Mouse (Mus musculus): ENCODE results near the gene Plin3. TPM values are rescaled to one million over a fixed set of nuclear protein-coding genes. Genes with fewer than 3 reads are reported as not detected.

Gene Plin3
- polyA plus RNA-seq (2014; fragmentation: Nextera tagmentation; extraction: Ambion mirVana): 37.5 and 44.6 TPM in 2 replicates

DNA sequence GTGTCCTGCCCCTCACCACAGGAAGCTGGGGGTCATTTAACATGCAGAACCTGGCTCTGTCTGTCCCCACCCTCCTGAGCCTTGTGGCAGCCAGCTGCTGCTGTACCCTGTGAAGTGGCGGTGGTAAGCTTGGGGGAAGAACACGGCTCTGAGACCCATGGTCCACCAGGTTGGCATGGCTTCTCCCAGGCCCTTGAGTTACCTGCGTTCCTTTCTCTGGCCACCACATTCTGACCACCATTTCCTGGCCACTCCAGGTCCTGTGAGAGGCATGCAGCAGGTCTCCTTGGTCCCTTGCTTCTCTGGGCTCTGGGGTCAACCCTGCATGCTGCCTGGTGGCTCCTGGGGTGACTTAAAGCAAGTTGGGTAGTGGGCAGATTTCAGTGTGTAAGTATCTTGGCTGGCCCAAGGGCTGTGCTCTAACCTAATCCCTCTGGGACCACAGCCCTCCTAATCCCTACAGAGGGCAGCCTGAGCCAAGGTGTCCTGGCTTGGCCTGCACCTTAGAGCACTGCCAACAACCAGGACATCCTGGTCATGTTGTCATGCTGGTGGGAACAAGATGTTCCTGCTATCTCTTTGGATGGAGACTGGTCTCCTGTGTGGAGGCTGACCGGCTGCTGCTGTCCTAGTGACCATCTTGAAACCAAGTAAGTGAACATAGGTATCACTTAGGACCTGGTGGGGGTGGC is at the start of gene Plin3:
Plin3 (minus strand) TSS at position 343 of the 692 bp plus-strand sequence.
- Histone ChIP-seq H3K4me3 (ENCODE audit: low read depth, low read length) (no peak within 1 kb of the TSS), H3K36me3 (ENCODE audit: control insufficient read depth, insufficient read depth, low read length) (no peaks in the 10 kb centered on the region), H3K4me2 (ENCODE audit: low read depth, low read length, severe bottlenecking) (no peak within 1 kb of the TSS), H3K27me3 (ENCODE audit: control insufficient read depth, insufficient read depth, low read length) (no peaks in the 10 kb centered on the region), H3K4me1 (replicated peaks; ENCODE audit: control insufficient read depth, insufficient read depth, low read length) (peaks cover 23% of the 10 kb centered on the region), H3K9me3 (ENCODE audit: control insufficient read depth, low read length) (no peaks in the 10 kb centered on the region), H3K27ac (ENCODE audit: low read depth, low read length) (peak within 1 kb of the TSS; percentile 88; the same call in 1 of the 2 replicates), H3K9ac (ENCODE audit: low read length) (no peak within 1 kb of the TSS; the same call in 1 of the 2 replicates)
- WGBS: 93% methylated on average over 4 of the region's 4 CpGs
- DNase-seq (ENCODE audit: low spot score) (no peak), ATAC-seq (replicated peaks; ENCODE audit: low FRiP score) (no peak)

DNA sequence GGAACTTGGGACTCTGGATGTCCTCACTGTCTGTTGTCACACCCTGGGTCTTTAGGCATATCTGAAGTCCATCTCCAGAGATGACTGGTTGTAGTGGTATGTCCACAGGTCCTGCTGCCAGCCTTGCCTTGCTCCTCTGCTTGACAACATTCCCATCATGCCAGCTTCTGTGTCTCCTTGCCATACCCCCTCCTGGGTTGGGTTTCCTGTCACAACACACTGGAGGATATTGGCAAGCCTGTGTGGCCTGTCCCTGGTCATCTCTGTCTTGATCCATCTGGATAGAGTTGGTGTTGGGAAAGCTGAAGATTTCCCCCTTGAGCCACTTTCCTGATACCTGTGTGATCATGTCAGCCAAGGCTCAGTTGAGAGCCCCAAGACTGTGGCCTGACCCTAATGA is 48.0 kb upstream of the Plin3 start:
- Histone ChIP-seq H3K27ac (ENCODE audit: low read depth, low read length) (no peak overlapping the region), H3K27me3 (ENCODE audit: control insufficient read depth, insufficient read depth, low read length) (no peaks in the 10 kb centered on the region), H3K36me3 (ENCODE audit: control insufficient read depth, insufficient read depth, low read length) (no peaks in the 10 kb centered on the region), H3K9ac (ENCODE audit: low read length) (no peak overlapping the region), H3K9me3 (ENCODE audit: control insufficient read depth, low read length) (no peaks in the 10 kb centered on the region), H3K4me2 (ENCODE audit: low read depth, low read length, severe bottlenecking) (no peak overlapping the region), H3K4me1 (replicated peaks; ENCODE audit: control insufficient read depth, insufficient read depth, low read length) (no peaks in the 10 kb centered on the region), H3K4me3 (ENCODE audit: low read depth, low read length) (no peak overlapping the region)
- DNase-seq (ENCODE audit: low spot score) (no peak), ATAC-seq (replicated peaks; ENCODE audit: low FRiP score) (no peak)

DNA sequence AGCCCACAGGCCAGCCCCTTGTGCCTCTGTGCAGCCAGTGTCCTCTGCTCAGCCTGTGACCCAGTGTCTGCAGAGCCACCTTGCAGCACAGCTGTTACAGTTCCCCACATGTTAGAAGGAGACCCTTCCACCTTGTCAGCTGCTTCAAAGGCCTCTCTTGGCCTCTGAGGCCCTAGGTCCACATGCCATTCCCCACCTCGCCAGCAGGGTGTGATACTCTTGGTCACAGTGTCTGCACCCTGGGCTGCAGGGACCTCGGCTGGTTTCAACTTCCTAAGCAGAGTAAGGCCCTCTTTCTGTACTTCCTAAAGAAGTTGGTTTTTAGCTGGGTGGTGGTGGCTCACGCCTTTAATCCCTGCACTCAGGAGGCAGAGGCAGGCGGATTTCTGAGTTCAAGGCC is 46.2 kb upstream of the Plin3 start:
- ATAC-seq (replicated peaks; ENCODE audit: low FRiP score) (0 out of 2 replicates have a peak, but pooled peaks have one; percentile 31), DNase-seq (ENCODE audit: low spot score) (no peak)
- H3K36me3 ChIP-seq (ENCODE audit: control insufficient read depth, insufficient read depth, low read length): no peaks in the 10 kb centered on the region
- H3K27ac ChIP-seq (ENCODE audit: low read depth, low read length): no peak overlapping the region
- no peaks in the 10 kb centered on the region for H3K27me3 ChIP-seq (ENCODE audit: control insufficient read depth, insufficient read depth, low read length)
- H3K4me3 ChIP-seq (ENCODE audit: low read depth, low read length): no peak overlapping the region
- H3K4me1 ChIP-seq (replicated peaks; ENCODE audit: control insufficient read depth, insufficient read depth, low read length): no peaks in the 10 kb centered on the region
- no peak overlapping the region for H3K4me2 ChIP-seq (ENCODE audit: low read depth, low read length, severe bottlenecking)
- WGBS: 57% methylated on average over 4 of the region's 4 CpGs
- H3K9me3 ChIP-seq (ENCODE audit: control insufficient read depth, low read length): no peaks in the 10 kb centered on the region
- H3K9ac ChIP-seq (ENCODE audit: low read length): no peak overlapping the region

DNA sequence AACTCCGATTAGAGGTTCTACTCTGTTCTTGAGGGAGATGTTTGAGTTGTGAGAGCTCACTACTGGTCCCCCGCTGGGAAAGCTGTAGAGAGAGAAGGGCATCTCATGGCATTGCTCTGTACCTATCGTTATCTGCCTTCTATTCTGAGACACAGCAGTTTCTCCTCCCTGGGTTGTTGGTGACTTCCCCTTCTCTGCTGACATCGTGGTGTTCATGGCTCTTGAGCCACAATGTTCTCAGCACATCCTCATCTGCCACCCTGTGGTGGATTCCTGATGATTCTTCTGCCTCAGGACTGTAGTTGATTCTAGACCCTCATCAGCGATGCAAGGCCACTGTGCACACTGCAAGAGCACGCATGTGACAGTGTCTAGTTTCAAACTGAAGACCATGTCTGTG is 45.1 kb upstream of the Plin3 start:
- H3K4me2 ChIP-seq (ENCODE audit: low read depth, low read length, severe bottlenecking): no peak overlapping the region
- H3K27ac ChIP-seq (ENCODE audit: low read depth, low read length): no peak overlapping the region
- no peaks in the 10 kb centered on the region for H3K9me3 ChIP-seq (ENCODE audit: control insufficient read depth, low read length)
- H3K36me3 ChIP-seq (ENCODE audit: control insufficient read depth, insufficient read depth, low read length): no peaks in the 10 kb centered on the region
- ATAC-seq (replicated peaks; ENCODE audit: low FRiP score) (no peak), DNase-seq (ENCODE audit: low spot score) (no peak)
- no peaks in the 10 kb centered on the region for H3K27me3 ChIP-seq (ENCODE audit: control insufficient read depth, insufficient read depth, low read length)
- H3K9ac ChIP-seq (ENCODE audit: low read length): no peak overlapping the region
- no peak overlapping the region for H3K4me3 ChIP-seq (ENCODE audit: low read depth, low read length)
- H3K4me1 ChIP-seq (replicated peaks; ENCODE audit: control insufficient read depth, insufficient read depth, low read length): 0 out of 2 replicates have a peak, but pooled peaks cover 2% of the 10 kb centered on the region
- 91% methylated on average over 6 of the region's 6 CpGs for WGBS

DNA sequence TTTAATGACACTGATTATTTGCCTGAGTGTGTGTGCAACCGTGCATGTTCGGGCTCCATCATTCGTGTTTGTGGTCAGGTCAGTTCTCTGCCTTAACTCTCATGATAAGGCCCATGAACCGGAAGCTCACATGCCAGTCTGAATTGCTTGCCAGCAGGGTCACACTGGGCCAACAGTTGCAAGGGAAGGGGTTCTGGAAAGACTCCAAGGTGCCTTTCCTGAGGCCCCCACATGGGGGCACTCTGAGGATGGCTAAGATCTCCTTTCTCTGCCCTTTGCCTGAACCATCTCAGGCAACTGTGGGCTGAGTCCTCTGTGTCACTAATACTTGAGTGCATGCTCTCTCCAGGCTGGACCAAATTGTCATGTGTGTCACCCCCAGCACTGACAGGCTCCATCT is 44.5 kb upstream of the Plin3 start:
- H3K27me3 ChIP-seq (ENCODE audit: control insufficient read depth, insufficient read depth, low read length): no peaks in the 10 kb centered on the region
- peak; percentile 71 for DNase-seq (ENCODE audit: low spot score)
- ATAC-seq (replicated peaks; ENCODE audit: low FRiP score): no peak
- H3K4me1 ChIP-seq (replicated peaks; ENCODE audit: control insufficient read depth, insufficient read depth, low read length): 0 out of 2 replicates have a peak, but pooled peaks cover 2% of the 10 kb centered on the region
- no peak overlapping the region for H3K4me2 ChIP-seq (ENCODE audit: low read depth, low read length, severe bottlenecking)
- H3K27ac ChIP-seq (ENCODE audit: low read depth, low read length): no peak overlapping the region
- no peak overlapping the region for H3K4me3 ChIP-seq (ENCODE audit: low read depth, low read length)
- H3K36me3 ChIP-seq (ENCODE audit: control insufficient read depth, insufficient read depth, low read length): no peaks in the 10 kb centered on the region
- no peak overlapping the region for H3K9ac ChIP-seq (ENCODE audit: low read length)
- H3K9me3 ChIP-seq (ENCODE audit: control insufficient read depth, low read length): no peaks in the 10 kb centered on the region
- 72% methylated on average over 4 of the region's 4 CpGs for WGBS

GRCm38 (mm10) chr17:56332987-56333386 is 40.3 kb upstream of the Plin3 start:
- Histone ChIP-seq H3K27me3 (ENCODE audit: control insufficient read depth, insufficient read depth, low read length) (no peaks in the 10 kb centered on the region), H3K27ac (ENCODE audit: low read depth, low read length) (no peak overlapping the region), H3K36me3 (ENCODE audit: control insufficient read depth, insufficient read depth, low read length) (no peaks in the 10 kb centered on the region), H3K4me3 (ENCODE audit: low read depth, low read length) (no peak overlapping the region), H3K9ac (ENCODE audit: low read length) (no peak overlapping the region), H3K4me2 (ENCODE audit: low read depth, low read length, severe bottlenecking) (no peak overlapping the region), H3K4me1 (replicated peaks; ENCODE audit: control insufficient read depth, insufficient read depth, low read length) (peaks cover 3% of the 10 kb centered on the region; the same call in 1 of the 2 replicates), H3K9me3 (ENCODE audit: control insufficient read depth, low read length) (no peaks in the 10 kb centered on the region)
- 47% methylated on average over 8 of the region's 8 CpGs for WGBS
- no peak for ATAC-seq (replicated peaks; ENCODE audit: low FRiP score)
- DNase-seq (ENCODE audit: low spot score): no peak

DNA sequence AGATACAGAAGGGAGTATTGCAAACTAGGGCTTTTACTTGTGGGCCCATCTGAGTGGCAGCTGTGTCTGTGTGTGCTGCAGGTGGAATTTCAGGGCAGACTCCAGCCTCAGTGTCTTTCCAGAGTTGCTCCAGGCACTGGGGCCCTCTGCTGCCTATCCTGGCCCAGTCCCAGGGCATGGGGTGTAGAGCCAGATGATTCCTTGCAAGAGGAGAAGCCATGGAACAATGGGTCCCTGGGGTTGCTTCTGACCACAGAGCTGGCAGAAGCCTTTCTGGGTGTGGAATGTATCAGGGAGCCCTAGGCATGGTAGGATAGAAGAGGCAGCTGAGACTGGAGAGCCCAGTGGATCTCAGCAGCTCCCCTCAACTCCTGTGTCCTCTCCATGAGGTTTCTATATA is 38.6 kb upstream of the Plin3 start:
- Histone ChIP-seq H3K27me3 (ENCODE audit: control insufficient read depth, insufficient read depth, low read length) (no peaks in the 10 kb centered on the region), H3K4me2 (ENCODE audit: low read depth, low read length, severe bottlenecking) (no peak overlapping the region), H3K4me3 (ENCODE audit: low read depth, low read length) (no peak overlapping the region), H3K27ac (ENCODE audit: low read depth, low read length) (no peak overlapping the region), H3K36me3 (ENCODE audit: control insufficient read depth, insufficient read depth, low read length) (no peaks in the 10 kb centered on the region), H3K9ac (ENCODE audit: low read length) (no peak overlapping the region), H3K4me1 (replicated peaks; ENCODE audit: control insufficient read depth, insufficient read depth, low read length) (peaks cover 12% of the 10 kb centered on the region; the same call in 1 of the 2 replicates), H3K9me3 (ENCODE audit: control insufficient read depth, low read length) (no peaks in the 10 kb centered on the region)
- ATAC-seq (replicated peaks; ENCODE audit: low FRiP score) (no peak), DNase-seq (ENCODE audit: low spot score) (no peak)

DNA sequence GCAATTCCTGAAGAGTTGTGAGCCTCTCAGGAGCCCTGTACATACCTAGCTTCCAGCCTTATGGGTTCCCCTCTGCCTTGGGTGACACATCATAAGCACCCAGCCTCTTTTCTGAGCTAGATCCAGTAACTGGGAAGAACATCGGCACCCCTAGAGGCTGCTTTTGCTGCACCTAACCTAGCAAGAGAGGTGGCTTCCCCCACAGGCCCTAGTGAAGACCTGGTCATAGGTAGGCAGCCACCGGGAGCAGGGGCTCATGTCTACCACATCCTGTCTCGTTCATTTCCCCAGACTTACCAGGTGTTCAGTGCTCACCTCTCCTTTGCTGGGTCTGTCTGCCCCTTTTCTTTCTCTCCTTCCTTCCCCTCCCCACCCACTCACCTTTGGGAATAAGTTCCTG is 37.7 kb upstream of the Plin3 start:
- WGBS: 85% methylated on average over 3 of the region's 3 CpGs

GRCm38 (mm10) chr17:56329267-56329666 is 36.6 kb upstream of the Plin3 start:
- Histone ChIP-seq H3K27ac (ENCODE audit: low read depth, low read length) (no peak overlapping the region), H3K9ac (ENCODE audit: low read length) (no peak overlapping the region), H3K27me3 (ENCODE audit: control insufficient read depth, insufficient read depth, low read length) (no peaks in the 10 kb centered on the region), H3K9me3 (ENCODE audit: control insufficient read depth, low read length) (no peaks in the 10 kb centered on the region), H3K4me2 (ENCODE audit: low read depth, low read length, severe bottlenecking) (no peak overlapping the region), H3K4me1 (replicated peaks; ENCODE audit: control insufficient read depth, insufficient read depth, low read length) (peaks cover 15% of the 10 kb centered on the region), H3K4me3 (ENCODE audit: low read depth, low read length) (no peak overlapping the region), H3K36me3 (ENCODE audit: control insufficient read depth, insufficient read depth, low read length) (no peaks in the 10 kb centered on the region)
- ATAC-seq (replicated peaks; ENCODE audit: low FRiP score): no peak
- DNase-seq (ENCODE audit: low spot score): no peak

More for the DNA sequence above, 37.7 kb upstream of the Plin3 start:
- no peak for DNase-seq (ENCODE audit: low spot score)
- no peaks in the 10 kb centered on the region for H3K36me3 ChIP-seq (ENCODE audit: control insufficient read depth, insufficient read depth, low read length)
- H3K9me3 ChIP-seq (ENCODE audit: control insufficient read depth, low read length): no peaks in the 10 kb centered on the region
- H3K4me2 ChIP-seq (ENCODE audit: low read depth, low read length, severe bottlenecking): no peak overlapping the region
- no peaks in the 10 kb centered on the region for H3K27me3 ChIP-seq (ENCODE audit: control insufficient read depth, insufficient read depth, low read length)
- no peak overlapping the region for H3K27ac ChIP-seq (ENCODE audit: low read depth, low read length)
- H3K9ac ChIP-seq (ENCODE audit: low read length): no peak overlapping the region
- H3K4me3 ChIP-seq (ENCODE audit: low read depth, low read length): no peak overlapping the region
- peaks cover 12% of the 10 kb centered on the region; the same call in 1 of the 2 replicates for H3K4me1 ChIP-seq (replicated peaks; ENCODE audit: control insufficient read depth, insufficient read depth, low read length)
- ATAC-seq (replicated peaks; ENCODE audit: low FRiP score): no peak
